Mouse (Mus musculus) hindbrain, embryonic 16.5 days (tissue): ENCODE data around the gene Lat2. TPM values are rescaled to one million over a fixed set of nuclear protein-coding genes. Genes with fewer than 3 reads are reported as not detected.
A peak's percentile ranks its signal among the peaks of the same experiment; 100 is the strongest.
"Not testable (repeated sequence)": the region's sequence is repeated elsewhere in the genome, so short reads cannot be mapped to it uniquely, and the experiment has no call there.

Source experiments
- ATAC-seq: fragments of 200-750 bp; cut with Nextera tagmentation; 2 replicates; pipeline ENCODE4 v1.8.0; 2017; ENCODE audit warnings: moderate TSS enrichment, moderate library complexity
- H3K27ac ChIP-seq: fragments of 300-500 bp; sonication (generic); 2 replicates; pipeline ENCODE4 v1.5.1; 2014; ENCODE audit warnings: low read depth, mild to moderate bottlenecking, control low read depth, low read length, moderate library complexity
- H3K27me3 ChIP-seq: fragments of 300-500 bp; sonication (generic); replicated peaks from 2 replicates; pipeline ENCODE4 v1.6.1; 2014; ENCODE audit warnings: low read length; ENCODE audit not compliant: control insufficient read depth, insufficient read depth
- H3K36me3 ChIP-seq: fragments of 300-500 bp; sonication (generic); 2 replicates; pipeline ENCODE4 v1.6.1; 2014; ENCODE audit warnings: mild to moderate bottlenecking, low read length, moderate library complexity, mixed read lengths; ENCODE audit not compliant: control insufficient read depth, insufficient read depth
- H3K4me1 ChIP-seq: fragments of 300-500 bp; sonication (generic); 2 replicates; pipeline ENCODE4 v1.6.1; 2014; ENCODE audit warnings: low read depth, low read length; ENCODE audit not compliant: control insufficient read depth, insufficient read depth
- H3K4me2 ChIP-seq: fragments of 300-500 bp; sonication (generic); 2 replicates; pipeline ENCODE4 v1.6.1; 2014; ENCODE audit warnings: mild to moderate bottlenecking, low read length, control low read depth, moderate library complexity
- H3K4me3 ChIP-seq: fragments of 300-500 bp; sonication (generic); 2 replicates; pipeline ENCODE4 v1.5.1; 2014; ENCODE audit warnings: mild to moderate bottlenecking, low read length, control low read depth, moderate library complexity
- H3K9ac ChIP-seq: fragments of 300-500 bp; sonication (generic); 2 replicates; pipeline ENCODE4 v1.6.1; 2014; ENCODE audit warnings: low read depth, mild to moderate bottlenecking, control low read depth, low read length, moderate library complexity
- H3K9me3 ChIP-seq: fragments of 300-500 bp; sonication (generic); 2 replicates; pipeline ENCODE4 v1.6.1; 2014; ENCODE audit warnings: mild to moderate bottlenecking, low read length, moderate library complexity; ENCODE audit not compliant: control insufficient read depth
- WGBS: fragments of 180-500 bp; shearing (Covaris S2); extraction: QIAGEN DNeasy Blood & Tissue Kit; methylation state at CpG from one replicate; pipeline ENCODE4 v1.1.7; 2014; 5-methylcytosine and 5-hydroxymethylcytosine counted together
- polyA plus RNA-seq: library from polyadenylated mRNA; unstranded; fragments of >200 nt; fragmentation: Nextera tagmentation; extraction: Ambion mirVana; gene quantifications from 2 replicates; pipeline ENCODE4 v1.2.1, GENCODE M21; 2015

Gene Lat2
- polyA plus RNA-seq: 2.1 and 2.6 TPM in 2 replicates

DNA sequence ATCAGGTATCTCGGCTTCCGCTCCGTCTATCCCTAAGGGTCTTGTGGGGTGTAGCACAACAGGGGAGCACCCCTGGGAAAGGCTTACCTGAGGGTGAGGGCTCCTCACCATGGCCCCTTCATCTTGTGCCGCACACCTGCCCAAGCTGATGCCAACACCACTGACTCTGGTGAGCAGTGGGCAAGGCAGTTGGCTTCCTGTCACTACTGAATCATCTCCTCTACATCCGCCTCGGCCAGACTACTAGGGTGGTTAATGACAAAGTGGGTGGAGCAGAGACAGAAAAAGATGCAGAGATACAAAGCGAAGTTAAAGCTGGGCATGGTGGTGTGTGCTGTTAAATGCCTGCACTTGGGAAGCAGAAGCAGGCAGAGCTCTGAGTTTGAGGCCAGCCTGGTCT lies at the start of gene Lat2:
TSS of gene Lat2 (minus strand) at position 224 of the 400 bp plus-strand sequence.
- H3K27ac ChIP-seq: no peak within 1 kb of the TSS
- 91% methylated on average over 7 of the region's 7 CpGs for WGBS

DNA sequence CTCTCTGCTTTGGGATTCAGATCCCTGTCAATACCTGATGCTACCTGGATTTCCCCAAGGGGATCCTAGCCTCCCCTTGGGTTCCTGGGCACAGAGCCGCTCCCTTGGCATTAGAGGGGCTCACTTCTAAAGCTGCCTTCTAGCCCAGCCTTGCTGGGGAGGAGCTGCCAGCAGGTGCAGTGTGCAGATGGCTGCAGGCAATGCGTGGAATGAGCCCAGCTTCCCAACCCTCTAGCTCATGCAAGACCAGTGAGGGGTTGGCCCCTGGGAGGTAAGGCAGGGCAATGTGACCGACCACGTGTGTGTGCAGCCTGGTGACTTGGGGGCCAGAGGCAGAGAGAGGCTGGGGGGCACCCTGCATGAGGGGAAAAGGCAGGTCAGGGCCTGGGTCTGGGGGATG lies 41.9 kb upstream of the Lat2 start:
- no peak for ATAC-seq
- peaks cover 32% of the 10 kb centered on the region for H3K36me3 ChIP-seq
- H3K9me3 ChIP-seq: no peaks in the 10 kb centered on the region
- H3K4me3 ChIP-seq: no peak overlapping the region
- 68% methylated on average over 4 of the region's 4 CpGs for WGBS
- H3K4me2 ChIP-seq: no peak overlapping the region
- H3K27ac ChIP-seq: no peak overlapping the region
- no peaks in the 10 kb centered on the region for H3K27me3 ChIP-seq
- H3K9ac ChIP-seq: no peak overlapping the region
- no peaks in the 10 kb centered on the region; the same call in 1 of the 2 replicates for H3K4me1 ChIP-seq

More for the DNA sequence above, at the start of gene Lat2:
- Histone ChIP-seq H3K27me3 (no peaks in the 10 kb centered on the region), H3K9me3 (no peaks in the 10 kb centered on the region), H3K4me1 (no peaks in the 10 kb centered on the region), H3K4me2 (no peak within 1 kb of the TSS), H3K4me3 (no peak within 1 kb of the TSS), H3K36me3 (peaks cover 17% of the 10 kb centered on the region), H3K9ac (no peak within 1 kb of the TSS)
- ATAC-seq: no peak

DNA sequence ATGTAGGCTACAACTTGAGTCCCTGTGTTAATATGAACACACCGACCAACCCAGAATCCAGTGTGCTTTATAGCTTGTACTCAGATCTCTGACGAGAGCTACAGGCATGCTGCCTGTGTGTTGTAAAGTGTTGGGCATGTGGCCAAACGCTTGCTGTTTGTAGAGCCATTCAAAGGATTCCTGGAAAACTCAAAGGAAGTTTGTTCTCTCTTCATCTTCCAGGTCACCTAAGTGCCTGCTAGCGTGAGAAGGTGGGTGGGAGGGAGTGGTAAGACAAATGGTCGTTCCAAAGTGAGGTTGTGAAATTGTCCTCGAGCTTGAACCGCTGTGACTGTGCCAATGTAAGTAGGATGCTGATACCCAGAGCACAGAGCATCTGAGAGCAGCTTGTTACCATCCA lies 37.2 kb upstream of the Lat2 start:
- ATAC-seq: no peak
- peaks cover 4% of the 10 kb centered on the region; the same call in 1 of the 2 replicates for H3K36me3 ChIP-seq
- H3K9me3 ChIP-seq: no peaks in the 10 kb centered on the region
- H3K4me2 ChIP-seq: no peak overlapping the region
- no peak overlapping the region for H3K4me3 ChIP-seq
- no peaks in the 10 kb centered on the region; the same call in 1 of the 2 replicates for H3K4me1 ChIP-seq
- 59% methylated on average over 7 of the region's 7 CpGs for WGBS
- H3K27me3 ChIP-seq: no peaks in the 10 kb centered on the region
- H3K9ac ChIP-seq: no peak overlapping the region; the same call in 1 of the 2 replicates
- H3K27ac ChIP-seq: no peak overlapping the region

DNA sequence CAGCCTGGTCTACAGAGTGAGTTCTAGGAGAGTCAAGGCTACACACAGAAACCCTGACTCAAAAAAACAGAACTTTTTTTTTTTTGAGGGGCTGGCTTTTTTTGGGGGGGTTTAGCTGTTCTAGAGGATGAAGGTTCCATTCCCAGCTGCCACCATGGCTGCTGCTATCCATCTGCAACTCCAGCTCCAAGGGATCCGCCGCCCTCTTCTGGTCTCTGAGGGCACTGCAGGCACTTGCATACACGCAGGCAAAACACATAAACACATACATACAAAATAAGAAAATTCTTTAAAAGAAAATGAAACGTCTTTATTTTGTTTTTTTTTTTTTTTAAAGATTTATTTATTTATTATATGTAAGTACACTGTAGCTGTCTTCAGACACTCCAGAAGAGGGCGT lies 36.1 kb upstream of the Lat2 start:
- H3K36me3 ChIP-seq: no peaks in the 10 kb centered on the region
- H3K9me3 ChIP-seq: no peaks in the 10 kb centered on the region
- ATAC-seq: no peak
- no peaks in the 10 kb centered on the region; the same call in 1 of the 2 replicates for H3K4me1 ChIP-seq
- no peak overlapping the region for H3K4me3 ChIP-seq
- no peak overlapping the region for H3K27ac ChIP-seq
- H3K9ac ChIP-seq: no peak overlapping the region
- H3K4me2 ChIP-seq: no peak overlapping the region
- WGBS: 46% methylated on average over 4 of the region's 5 CpGs
- no peaks in the 10 kb centered on the region for H3K27me3 ChIP-seq

DNA sequence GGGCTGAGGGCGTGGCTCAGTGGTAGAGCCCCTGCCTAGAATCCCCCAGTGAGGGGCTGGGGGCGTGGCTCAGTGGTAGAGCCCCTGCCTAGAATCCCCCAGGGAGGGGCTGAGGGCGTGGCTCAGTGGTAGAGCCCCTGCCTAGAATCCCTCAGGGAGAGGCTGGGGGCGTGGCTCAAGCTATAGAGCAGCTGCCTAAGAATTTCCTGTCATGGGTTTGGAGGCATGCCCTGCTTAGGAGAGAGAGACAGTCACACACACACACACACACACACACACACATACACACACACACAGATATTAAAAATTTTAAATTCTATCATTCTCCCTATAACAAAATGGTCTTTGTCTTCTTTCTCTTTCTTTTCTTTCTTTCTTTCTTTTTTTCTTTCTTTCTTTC lies 34.2 kb upstream of the Lat2 start:
- not testable (repeated sequence) for H3K27ac ChIP-seq, H3K36me3 ChIP-seq, H3K9me3 ChIP-seq, H3K9ac ChIP-seq, H3K4me1 ChIP-seq, H3K4me3 ChIP-seq, ATAC-seq, H3K27me3 ChIP-seq, H3K4me2 ChIP-seq
- 80% methylated on average over 3 of the region's 4 CpGs for WGBS

DNA sequence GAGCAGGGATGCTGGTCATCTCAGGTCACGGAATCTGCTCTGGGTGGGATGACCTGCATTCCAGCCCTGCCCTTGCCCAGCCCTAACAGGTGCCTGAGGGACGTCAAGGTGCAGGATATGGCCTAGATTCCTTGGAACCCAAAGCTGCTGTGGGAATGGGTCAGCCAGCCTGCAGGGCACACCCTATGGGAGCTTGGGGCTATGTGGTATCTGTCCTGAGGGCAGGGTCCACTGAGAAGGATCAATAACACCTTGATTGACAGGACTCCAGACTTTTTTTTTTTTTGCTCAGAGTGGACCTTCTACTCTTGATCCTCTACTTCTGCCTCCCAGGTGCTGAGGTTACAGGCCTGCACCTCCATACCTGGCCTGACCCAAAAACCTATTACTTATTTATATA lies 32.6 kb upstream of the Lat2 start:
- 69% methylated on average over 2 of the region's 2 CpGs for WGBS
- Histone ChIP-seq H3K4me1 (no peaks in the 10 kb centered on the region; the same call in 1 of the 2 replicates), H3K9me3 (no peaks in the 10 kb centered on the region), H3K4me2 (no peak overlapping the region), H3K27ac (no peak overlapping the region), H3K9ac (no peak overlapping the region), H3K27me3 (no peaks in the 10 kb centered on the region), H3K36me3 (no peaks in the 10 kb centered on the region), H3K4me3 (no peak overlapping the region)
- ATAC-seq: no peak

DNA sequence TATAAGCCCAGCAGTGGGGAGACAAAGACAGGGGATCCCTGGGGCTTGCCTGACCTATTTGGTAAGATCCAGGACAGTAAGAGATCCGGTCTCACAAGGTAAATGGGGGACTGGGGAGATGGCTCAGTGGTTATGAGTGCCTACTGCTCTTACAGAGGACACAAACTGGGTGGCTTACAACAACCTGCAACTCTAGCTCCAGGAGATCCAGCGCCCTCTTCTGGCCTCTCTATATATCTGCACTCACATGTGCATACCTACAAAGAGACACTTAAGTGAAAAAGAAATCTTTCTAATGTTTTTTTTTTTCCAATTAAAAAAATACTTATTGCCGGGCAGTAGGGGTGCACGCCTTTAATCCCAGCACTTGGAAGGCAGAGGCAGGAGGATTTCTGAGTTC lies 31.6 kb upstream of the Lat2 start:
- Histone ChIP-seq H3K27ac (no peak overlapping the region), H3K9me3 (no peaks in the 10 kb centered on the region), H3K27me3 (no peaks in the 10 kb centered on the region), H3K4me3 (no peak overlapping the region), H3K4me1 (no peaks in the 10 kb centered on the region), H3K9ac (no peak overlapping the region), H3K36me3 (no peaks in the 10 kb centered on the region), H3K4me2 (no peak overlapping the region)
- no peak for ATAC-seq
- 75% methylated on average over 4 of the region's 4 CpGs for WGBS

DNA sequence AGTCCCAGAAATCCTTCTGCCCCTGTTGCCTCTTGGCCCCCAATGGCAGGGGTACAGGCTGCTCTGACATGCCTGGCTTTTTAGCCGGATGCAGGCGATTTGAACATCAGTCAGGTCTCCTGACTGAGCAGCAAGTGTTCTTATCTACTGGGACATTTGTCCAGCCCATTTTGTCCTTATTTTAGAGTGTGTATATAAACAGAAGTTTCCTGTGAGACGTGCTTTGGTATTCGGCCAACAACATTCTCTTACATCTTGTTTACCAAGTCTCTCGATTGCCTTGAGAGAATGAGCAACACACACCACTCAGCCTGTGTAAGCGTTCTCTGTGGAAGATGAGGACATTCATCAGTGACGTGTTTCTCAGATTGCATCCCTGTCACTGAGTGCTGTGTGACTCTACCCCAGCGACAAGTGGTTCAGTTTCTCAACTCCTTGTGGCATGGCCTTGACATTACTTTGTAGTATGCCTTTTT lies 29.9 kb upstream of the Lat2 start:
- Histone ChIP-seq H3K9ac (no peak overlapping the region), H3K4me3 (no peak overlapping the region), H3K4me2 (no peak overlapping the region), H3K27me3 (no peaks in the 10 kb centered on the region), H3K9me3 (no peaks in the 10 kb centered on the region), H3K27ac (0 out of 2 replicates have a peak overlapping the region, but pooled peaks have one; percentile 27), H3K36me3 (no peaks in the 10 kb centered on the region), H3K4me1 (peaks cover 2% of the 10 kb centered on the region)
- WGBS: 71% methylated on average over 8 of the region's 8 CpGs
- ATAC-seq: no peak

DNA sequence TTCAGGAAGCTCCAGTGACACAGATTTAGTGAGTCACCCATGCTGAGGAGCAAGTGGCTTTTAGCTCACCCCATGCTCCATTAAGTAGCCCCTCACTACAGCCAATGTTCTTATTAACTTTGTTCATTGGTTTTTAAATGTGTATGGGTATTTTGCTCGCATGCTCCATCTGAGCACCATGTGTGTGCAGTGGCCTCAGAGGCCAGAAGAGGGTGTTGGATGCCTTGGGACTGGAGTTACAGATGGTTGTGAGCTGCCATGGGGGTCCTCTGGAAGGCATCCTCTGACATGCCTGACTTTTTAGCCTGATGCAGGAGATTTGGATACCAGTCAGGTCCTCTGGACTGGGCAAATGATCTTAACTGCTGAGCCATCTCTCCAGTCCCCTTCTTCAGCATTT lies 29.3 kb upstream of the Lat2 start:
- H3K4me2 ChIP-seq: no peak overlapping the region
- H3K27ac ChIP-seq: 0 out of 2 replicates have a peak overlapping the region, but pooled peaks have one; percentile 27
- H3K4me1 ChIP-seq: peaks cover 3% of the 10 kb centered on the region
- no peaks in the 10 kb centered on the region for H3K9me3 ChIP-seq
- H3K36me3 ChIP-seq: no peaks in the 10 kb centered on the region
- ATAC-seq: no peak
- H3K4me3 ChIP-seq: no peak overlapping the region
- WGBS: 89% methylated on average over 1 of the region's 1 CpGs
- no peaks in the 10 kb centered on the region for H3K27me3 ChIP-seq
- no peak overlapping the region for H3K9ac ChIP-seq

DNA sequence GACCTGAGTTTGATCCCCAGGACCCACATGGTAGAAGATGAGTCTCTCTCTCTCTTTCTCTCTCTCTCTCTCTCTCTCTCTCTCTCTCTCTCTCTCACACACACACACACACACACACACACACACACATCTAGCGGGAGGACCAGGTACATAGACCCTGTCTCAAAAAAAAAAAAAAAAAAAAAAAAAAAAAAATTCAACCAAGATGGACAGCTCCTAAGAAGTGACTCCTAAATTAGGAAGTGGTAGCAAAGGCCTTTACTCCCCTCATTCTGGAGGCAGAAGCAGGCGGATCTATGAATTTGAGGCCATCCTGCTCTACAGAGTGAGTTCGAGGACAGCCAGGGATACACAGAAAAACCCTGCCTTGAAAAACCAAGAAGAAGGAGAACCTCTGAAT lies 25.5 kb upstream of the Lat2 start:
- H3K27ac ChIP-seq: no peak overlapping the region
- no peak overlapping the region for H3K9ac ChIP-seq
- H3K27me3 ChIP-seq: no peaks in the 10 kb centered on the region
- peaks cover 14% of the 10 kb centered on the region for H3K4me1 ChIP-seq
- no peak for ATAC-seq
- 0 out of 2 replicates have a peak, but pooled peaks cover 2% of the 10 kb centered on the region for H3K36me3 ChIP-seq
- no peaks in the 10 kb centered on the region for H3K9me3 ChIP-seq
- no peak overlapping the region for H3K4me3 ChIP-seq
- 90% methylated on average over 3 of the region's 3 CpGs for WGBS
- H3K4me2 ChIP-seq: no peak overlapping the region
